Mouse (Mus musculus) ES-Bruce4 (cell line): Measurements from ENCODE around the gene Mical2. TPM values are rescaled to one million over a fixed set of nuclear protein-coding genes. Genes with fewer than 3 reads are reported as not detected.

Source experiments
- H3K27ac ChIP-seq: 2 replicates; pipeline ENCODE4 v1.5.1; 2012; ENCODE audit warnings: low read length, inconsistent platforms; ENCODE audit not compliant: insufficient read depth
- H3K27me3 ChIP-seq: 2 replicates; pipeline ENCODE4 v1.6.1; 2012; ENCODE audit warnings: mild to moderate bottlenecking, low read length, inconsistent platforms; ENCODE audit not compliant: control insufficient read depth, poor library complexity, insufficient read depth, severe bottlenecking
- H3K36me3 ChIP-seq: 2 replicates; pipeline ENCODE4 v1.6.1; 2012; ENCODE audit warnings: inconsistent platforms, mild to moderate bottlenecking, low read length, moderate library complexity; ENCODE audit not compliant: control insufficient read depth, poor library complexity, insufficient read depth, severe bottlenecking
- H3K4me1 ChIP-seq: one replicate; pipeline ENCODE4 v1.8.1; 2011; ENCODE audit warnings: low read length; ENCODE audit not compliant: control insufficient read depth, insufficient read depth
- H3K4me3 ChIP-seq: 2 replicates; pipeline ENCODE4 v1.5.1; 2011; ENCODE audit warnings: low read depth, mild to moderate bottlenecking, low read length
- H3K9ac ChIP-seq: 2 replicates; pipeline ENCODE4 v1.6.1; 2012; ENCODE audit warnings: low read depth, mild to moderate bottlenecking, inconsistent platforms; ENCODE audit not compliant: poor library complexity, severe bottlenecking
- H3K9me3 ChIP-seq: replicated peaks from 2 replicates; pipeline ENCODE4 v1.6.1; 2012; ENCODE audit warnings: mild to moderate bottlenecking, low read length, inconsistent platforms; ENCODE audit not compliant: control insufficient read depth, poor library complexity, insufficient read depth, severe bottlenecking
- CTCF ChIP-seq: IDR thresholded peaks from one replicate; pipeline ENCODE4 v1.8.1; 2011; ENCODE audit warnings: low read depth, low read length
- EP300 ChIP-seq: IDR thresholded peaks from 2 replicates; pipeline ENCODE4 v1.6.1; 2011; ENCODE audit warnings: low read depth, low read length; ENCODE audit not compliant: insufficient read depth
- POLR2A ChIP-seq: IDR thresholded peaks from one replicate; pipeline ENCODE4 v1.8.1; 2011; ENCODE audit warnings: low read length; ENCODE audit not compliant: insufficient read depth
- polyA plus RNA-seq: library from polyadenylated mRNA; stranded (reverse); fragments of >200 nt; gene quantifications from 2 replicates; pipeline ENCODE4 v1.2.4, GENCODE M21; 2011; ENCODE audit warnings: low read depth; ENCODE audit not compliant: missing spikeins, insufficient read depth, insufficient read length

Mical2 gene
- polyA plus RNA-seq, 1 experiment, result 2.4 TPM

DNA sequence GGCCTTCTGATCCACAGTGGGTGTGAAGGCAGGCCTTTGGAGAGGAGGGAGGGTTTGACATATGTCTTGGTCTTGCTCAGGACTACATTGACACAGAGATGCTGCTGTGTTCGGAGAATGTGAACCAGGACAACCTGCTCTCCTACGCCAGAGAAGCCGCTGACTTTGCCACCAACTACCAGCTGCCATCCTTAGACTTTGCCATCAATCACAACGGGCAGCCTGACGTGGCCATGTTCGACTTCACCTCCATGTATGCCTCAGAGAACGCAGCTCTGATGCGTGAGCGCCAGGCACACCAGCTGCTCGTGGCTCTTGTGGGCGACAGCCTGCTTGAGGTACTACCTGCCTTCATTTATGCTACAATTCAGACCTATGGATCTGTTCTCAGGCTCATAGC lies 92.7 kb downstream of the Mical2 start:
- H3K4me1 ChIP-seq, result no peaks in the 10 kb centered on the region
- TF ChIP-seq EP300, result no peak
- TF ChIP-seq POLR2A, result no peak
- TF ChIP-seq CTCF, result no peak
- H3K27ac ChIP-seq, result no peak overlapping the region
- H3K4me3 ChIP-seq, result no peak overlapping the region
- no peaks in the 10 kb centered on the region for H3K9me3 ChIP-seq
- H3K9ac ChIP-seq, result no peak overlapping the region
- H3K27me3 ChIP-seq, result no peaks in the 10 kb centered on the region
- no peaks in the 10 kb centered on the region for H3K36me3 ChIP-seq

DNA sequence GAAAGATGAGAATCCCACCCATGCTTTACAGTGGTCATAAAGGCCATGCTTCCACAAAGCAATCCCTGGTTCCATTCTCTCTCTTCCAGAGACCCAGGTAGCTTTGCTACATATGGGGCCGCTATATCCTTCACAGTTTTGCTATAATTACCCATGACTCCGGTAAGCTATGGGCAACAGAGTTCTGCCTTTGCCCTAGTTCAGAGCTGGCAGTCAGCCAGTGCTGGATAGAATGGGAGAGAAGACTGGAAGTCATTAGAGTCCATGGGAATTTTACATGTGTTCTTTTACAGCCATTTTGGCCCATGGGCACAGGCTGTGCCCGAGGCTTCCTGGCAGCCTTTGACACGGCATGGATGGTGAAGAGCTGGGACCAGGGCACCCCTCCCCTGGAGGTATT lies 93.8 kb downstream of the Mical2 start:
- no peak for TF ChIP-seq POLR2A
- TF ChIP-seq EP300, result no peak
- TF ChIP-seq CTCF, result no peak

DNA sequence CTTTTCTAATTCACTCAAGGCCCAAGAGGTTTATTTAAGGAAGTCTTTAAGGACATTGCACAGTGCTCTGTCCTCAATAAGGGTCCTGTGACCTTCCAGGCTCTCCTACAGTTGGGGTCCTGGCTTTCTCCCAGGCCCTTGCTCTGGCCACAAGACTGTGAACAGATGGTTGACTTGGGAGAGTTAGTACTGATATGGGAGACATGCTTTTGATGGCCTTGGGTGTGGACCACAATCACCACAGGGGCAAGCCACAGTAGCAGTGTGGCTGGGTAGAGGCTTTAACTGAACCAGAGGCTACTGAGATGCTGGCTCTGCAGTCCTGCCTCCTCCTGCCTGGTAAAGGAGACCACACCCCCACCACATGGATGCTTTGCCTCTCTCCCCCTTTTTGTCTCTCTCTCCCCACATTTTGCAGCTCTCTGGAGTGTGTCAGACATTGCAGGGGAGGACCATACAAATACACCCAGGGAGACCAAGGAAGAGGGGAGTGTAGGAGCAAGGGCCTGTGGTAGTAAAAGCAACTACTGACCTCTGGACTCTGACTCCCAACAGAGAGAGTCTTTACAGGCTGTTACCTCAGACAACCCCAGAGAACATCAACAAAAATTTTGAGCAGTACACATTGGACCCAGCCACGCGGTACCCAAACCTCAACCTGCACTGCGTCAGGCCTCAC lies 94.5 kb downstream of the Mical2 start:
- Histone ChIP-seq H3K4me3 (no peak overlapping the region), H3K27me3 (no peaks in the 10 kb centered on the region), H3K36me3 (no peaks in the 10 kb centered on the region), H3K9me3 (no peaks in the 10 kb centered on the region), H3K27ac (no peak overlapping the region), H3K4me1 (no peaks in the 10 kb centered on the region), H3K9ac (no peak overlapping the region)
- TF ChIP-seq CTCF (no peak), POLR2A (no peak), EP300 (no peak)

More for the DNA sequence above, 93.8 kb downstream of the Mical2 start:
- Histone ChIP-seq H3K4me3 (no peak overlapping the region), H3K36me3 (no peaks in the 10 kb centered on the region), H3K9me3 (no peaks in the 10 kb centered on the region), H3K27ac (no peak overlapping the region), H3K4me1 (no peaks in the 10 kb centered on the region), H3K9ac (no peak overlapping the region), H3K27me3 (no peaks in the 10 kb centered on the region)

DNA sequence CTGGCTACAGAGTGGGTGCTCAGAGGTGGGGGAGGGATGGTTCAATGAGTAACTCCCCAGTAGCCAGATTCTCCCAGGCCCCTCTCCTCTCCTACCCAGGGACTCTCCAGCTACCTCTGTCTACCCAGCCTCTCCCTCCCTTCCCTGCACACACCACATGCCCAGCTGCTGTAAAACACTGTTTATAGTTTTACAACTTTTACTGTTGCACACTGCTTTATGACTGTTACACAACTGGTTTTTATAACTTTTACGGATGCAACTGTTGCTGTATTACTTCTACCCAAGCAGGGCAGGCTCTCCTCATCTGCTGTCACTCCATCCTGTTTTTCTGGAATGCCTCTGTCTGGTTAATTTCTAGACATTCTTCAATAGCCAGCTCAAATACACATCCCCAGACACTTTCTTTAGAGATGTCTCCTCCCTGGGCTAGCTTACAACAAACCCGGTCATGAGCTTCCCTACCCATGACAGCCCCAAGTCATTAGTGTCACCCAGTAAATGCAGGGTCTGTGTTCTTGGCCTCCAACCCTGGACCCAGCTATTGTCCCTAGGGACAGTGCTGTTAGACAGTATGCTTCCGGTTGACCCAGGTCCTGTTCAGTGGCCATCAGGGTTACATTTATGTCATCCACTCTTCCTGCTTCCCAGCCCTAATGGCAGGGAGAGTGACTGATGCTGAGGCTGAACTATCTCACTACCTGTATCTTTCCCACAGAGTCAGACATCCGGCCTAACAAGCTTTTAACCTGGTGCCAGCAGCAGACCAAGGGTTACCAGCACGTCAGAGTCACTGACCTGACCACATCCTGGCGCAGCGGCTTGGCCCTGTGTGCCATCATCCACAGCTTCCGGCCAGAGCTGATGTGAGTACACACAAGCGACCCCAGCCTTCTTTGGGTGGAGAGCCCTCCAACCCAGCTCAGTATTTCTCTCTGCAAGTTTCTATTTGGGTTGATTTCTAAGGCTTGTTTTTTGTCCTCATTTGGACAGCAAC lies 96.4 kb downstream of the Mical2 start:
- H3K27ac ChIP-seq, result no peak overlapping the region
- no peak overlapping the region for H3K9ac ChIP-seq
- no peaks in the 10 kb centered on the region for H3K4me1 ChIP-seq
- H3K9me3 ChIP-seq, result no peaks in the 10 kb centered on the region
- no peaks in the 10 kb centered on the region for H3K27me3 ChIP-seq
- no peak overlapping the region for H3K4me3 ChIP-seq
- no peaks in the 10 kb centered on the region for H3K36me3 ChIP-seq
- no peak for TF ChIP-seq POLR2A
- no peak for TF ChIP-seq CTCF
- no peak for TF ChIP-seq EP300

DNA sequence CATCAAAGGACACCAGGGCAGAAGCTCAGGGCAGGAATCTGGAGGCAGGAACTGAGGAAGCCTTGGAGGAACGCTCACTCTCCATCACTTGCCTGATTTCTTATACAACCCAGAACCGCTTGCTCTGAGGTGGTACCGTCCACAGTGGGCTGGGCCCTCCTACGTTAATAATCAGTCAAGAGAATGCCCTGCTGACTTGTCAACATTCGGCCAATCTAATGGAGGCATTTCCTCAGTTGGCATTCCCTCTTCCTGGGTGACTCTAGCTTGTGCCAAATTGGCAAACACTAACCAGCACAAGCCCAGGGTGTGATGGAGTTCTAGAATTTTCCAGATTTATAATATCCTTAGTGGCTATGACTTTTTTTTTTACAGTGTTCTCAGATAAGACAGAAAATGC lies 98.9 kb downstream of the Mical2 start:
- H3K9me3 ChIP-seq, result no peaks in the 10 kb centered on the region
- no peaks in the 10 kb centered on the region for H3K4me1 ChIP-seq
- H3K4me3 ChIP-seq, result no peak overlapping the region
- H3K36me3 ChIP-seq, result no peaks in the 10 kb centered on the region
- no peak overlapping the region for H3K27ac ChIP-seq
- H3K9ac ChIP-seq, result no peak overlapping the region
- H3K27me3 ChIP-seq, result no peaks in the 10 kb centered on the region
- TF ChIP-seq POLR2A (no peak), EP300 (no peak), CTCF (no peak)

DNA sequence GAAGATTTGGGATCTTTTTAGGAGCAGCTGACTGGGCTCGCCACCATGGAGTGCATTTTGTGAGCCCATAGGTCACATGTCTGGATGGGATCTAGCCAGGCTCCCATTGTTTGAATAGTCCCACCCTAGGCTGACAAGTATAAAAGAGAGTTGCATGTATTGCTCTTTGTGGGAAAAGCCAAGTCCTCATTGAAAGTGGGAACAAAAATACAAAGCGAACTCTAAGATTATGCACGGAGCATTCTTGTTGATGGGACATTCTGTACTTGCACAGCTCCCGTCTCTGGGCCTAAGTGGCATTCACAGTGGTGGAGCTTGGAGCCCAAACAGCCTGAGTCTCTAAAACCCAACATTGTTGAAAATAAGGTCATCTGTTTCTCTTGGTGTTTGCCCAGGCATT lies 101.2 kb downstream of the Mical2 start:
- Histone ChIP-seq H3K4me1 (no peaks in the 10 kb centered on the region), H3K27me3 (no peaks in the 10 kb centered on the region), H3K36me3 (no peaks in the 10 kb centered on the region), H3K27ac (no peak overlapping the region), H3K9me3 (no peaks in the 10 kb centered on the region), H3K4me3 (no peak overlapping the region), H3K9ac (no peak overlapping the region)
- TF ChIP-seq CTCF (no peak), EP300 (no peak), POLR2A (no peak)
